Mouse (Mus musculus) forebrain, embryonic 13.5 days (tissue): ENCODE results near the gene Vsig2. TPM values are rescaled to one million over a fixed set of nuclear protein-coding genes. Genes with fewer than 3 reads are reported as not detected.

ENCODE experiments used
- ATAC-seq: fragments of 200-750 bp; cut with Nextera tagmentation; 2 replicates; pipeline ENCODE4 v1.8.0; 2017
- H3K27ac ChIP-seq: fragments of 300-500 bp; sonication (generic); 2 replicates; pipeline ENCODE4 v1.5.1; 2015; ENCODE audit warnings: inconsistent platforms, mild to moderate bottlenecking, moderate library complexity
- H3K27me3 ChIP-seq: fragments of 300-500 bp; sonication (generic); 2 replicates; pipeline ENCODE4 v1.6.1; 2015; ENCODE audit warnings: mild to moderate bottlenecking, inconsistent platforms
- H3K36me3 ChIP-seq: fragments of 300-500 bp; sonication (generic); 2 replicates; pipeline ENCODE4 v1.6.1; 2015; ENCODE audit warnings: mild to moderate bottlenecking, inconsistent platforms; ENCODE audit not compliant: poor library complexity, severe bottlenecking
- H3K4me1 ChIP-seq: fragments of 300-500 bp; sonication (generic); 2 replicates; pipeline ENCODE4 v1.6.1; 2015; ENCODE audit warnings: inconsistent platforms
- H3K4me2 ChIP-seq: fragments of 300-500 bp; sonication (generic); 2 replicates; pipeline ENCODE4 v1.6.1; 2015; ENCODE audit warnings: inconsistent platforms, mild to moderate bottlenecking, moderate library complexity
- H3K4me3 ChIP-seq: fragments of 300-500 bp; sonication (generic); 2 replicates; pipeline ENCODE4 v1.5.1; 2015; ENCODE audit warnings: mild to moderate bottlenecking, inconsistent platforms
- H3K9ac ChIP-seq: fragments of 300-500 bp; sonication (generic); 2 replicates; pipeline ENCODE4 v1.6.1; 2015; ENCODE audit warnings: mild to moderate bottlenecking, inconsistent platforms
- H3K9me3 ChIP-seq: fragments of 300-500 bp; sonication (generic); replicated peaks from 2 replicates; pipeline ENCODE4 v1.6.1; 2016; ENCODE audit warnings: inconsistent platforms
- WGBS: fragments of 180-500 bp; shearing (Covaris S2); methylation state at CpG from one replicate; pipeline ENCODE4 v1.1.7; 2015; 5-methylcytosine and 5-hydroxymethylcytosine counted together
- polyA plus RNA-seq: library from polyadenylated mRNA; unstranded; fragments of >200 nt; fragmentation: Nextera tagmentation; extraction: Ambion mirVana; gene quantifications from 2 replicates; pipeline ENCODE4 v1.2.1, GENCODE M21; 2015

Gene Vsig2
- polyA plus RNA-seq, 1 experiment from 2014 or later, result 0.26 TPM

GRCm38 (mm10) chr9:37540701-37541575 lies 1.9 kb downstream of the Vsig2 start:
- Histone ChIP-seq H3K9ac (no peak overlapping the region), H3K27ac (no peak overlapping the region), H3K4me3 (no peak overlapping the region), H3K27me3 (peaks cover 21% of the 10 kb centered on the region), H3K36me3 (no peaks in the 10 kb centered on the region), H3K4me1 (peaks cover 14% of the 10 kb centered on the region), H3K9me3 (no peaks in the 10 kb centered on the region), H3K4me2 (no peak overlapping the region)
- ATAC-seq, result no peak
- 85% methylated on average over 6 of the region's 6 CpGs for WGBS

- Histone ChIP-seq H3K4me1 (peaks cover 14% of the 10 kb centered on the region), H3K27me3 (peaks cover 29% of the 10 kb centered on the region), H3K9me3 (no peaks in the 10 kb centered on the region), H3K36me3 (no peaks in the 10 kb centered on the region), H3K27ac (no peak overlapping the region), H3K4me2 (no peak overlapping the region), H3K4me3 (no peak overlapping the region), H3K9ac (no peak overlapping the region)
- WGBS, result 72% methylated on average over 7 of the region's 7 CpGs
- no peak for ATAC-seq
These were observed 3.0 kb downstream of the Vsig2 start for GRCm38 (mm10) chr9:37541851-37542642.

- WGBS, result 34% methylated on average over 12 of the region's 12 CpGs
- peak overlapping the region; percentile 33 for H3K4me3 ChIP-seq
- no peak for ATAC-seq
These were observed 4.9 kb downstream of the Vsig2 start for GRCm38 (mm10) chr9:37543869-37544440.

GRCm38 (mm10) chr9:37544447-37545165 lies 5.6 kb downstream of the Vsig2 start:
- Histone ChIP-seq H3K27ac (no peak overlapping the region), H3K9ac (peak overlapping the region; percentile 34; the same call in 1 of the 2 replicates), H3K4me1 (peaks cover 14% of the 10 kb centered on the region), H3K27me3 (peaks cover 39% of the 10 kb centered on the region), H3K9me3 (no peaks in the 10 kb centered on the region), H3K36me3 (no peaks in the 10 kb centered on the region), H3K4me3 (peak overlapping the region; percentile 33), H3K4me2 (peak overlapping the region; percentile 61)
- WGBS, result under 1% methylated on average over 29 of the region's 29 CpGs
- peak; percentile 74 for ATAC-seq

More at GRCm38 (mm10) chr9:37543869-37544440, 4.9 kb downstream of the Vsig2 start:
- Histone ChIP-seq H3K9ac (no peak overlapping the region), H3K27ac (no peak overlapping the region), H3K4me2 (peak overlapping the region; percentile 61), H3K36me3 (no peaks in the 10 kb centered on the region), H3K9me3 (no peaks in the 10 kb centered on the region), H3K27me3 (peaks cover 32% of the 10 kb centered on the region), H3K4me1 (peaks cover 14% of the 10 kb centered on the region)

GRCm38 (mm10) chr9:37545166-37545610 lies 6.1 kb downstream of the Vsig2 start:
- WGBS, result 6% methylated on average over 17 of the region's 17 CpGs
- Histone ChIP-seq H3K9ac (no peak overlapping the region), H3K36me3 (no peaks in the 10 kb centered on the region), H3K4me3 (peak overlapping the region; percentile 33), H3K4me2 (peak overlapping the region; percentile 61), H3K4me1 (peaks cover 14% of the 10 kb centered on the region), H3K27ac (no peak overlapping the region), H3K27me3 (peaks cover 45% of the 10 kb centered on the region), H3K9me3 (no peaks in the 10 kb centered on the region)
- ATAC-seq, result peak; percentile 66

GRCm38 (mm10) chr9:37545847-37546452 lies 6.9 kb downstream of the Vsig2 start:
- Histone ChIP-seq H3K27me3 (peaks cover 52% of the 10 kb centered on the region), H3K4me2 (peak overlapping the region; percentile 8; the same call in 1 of the 2 replicates), H3K4me3 (no peak overlapping the region)

DNA sequence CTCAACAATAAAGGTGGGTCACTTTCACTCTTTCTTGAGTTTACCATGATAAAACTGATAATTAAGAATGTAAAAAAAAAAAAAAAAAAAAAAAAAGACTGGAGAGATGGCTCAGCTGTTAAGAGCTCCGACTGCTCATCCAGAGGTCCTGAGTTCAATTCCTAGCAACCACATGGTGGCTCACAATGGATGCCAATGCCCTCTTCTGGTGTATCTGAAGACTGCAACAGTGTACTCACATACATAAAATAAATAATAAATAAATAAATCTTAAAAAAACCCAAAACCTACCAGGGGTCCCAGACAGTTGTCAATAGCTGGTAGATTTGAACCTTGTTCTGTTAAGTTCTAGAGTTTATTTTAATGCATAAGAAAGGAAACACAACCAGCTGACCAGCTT lies 7.8 kb downstream of the Vsig2 start:
- H3K9ac ChIP-seq, result no peak overlapping the region
- H3K4me2 ChIP-seq, result no peak overlapping the region
- H3K27ac ChIP-seq, result no peak overlapping the region
- no peaks in the 10 kb centered on the region for H3K9me3 ChIP-seq
- H3K4me1 ChIP-seq, result peaks cover 17% of the 10 kb centered on the region
- 76% methylated on average over 1 of the region's 1 CpGs for WGBS
- H3K4me3 ChIP-seq, result no peak overlapping the region
- H3K27me3 ChIP-seq, result peaks cover 62% of the 10 kb centered on the region
- no peaks in the 10 kb centered on the region for H3K36me3 ChIP-seq
- no peak for ATAC-seq

More at GRCm38 (mm10) chr9:37545847-37546452, 6.9 kb downstream of the Vsig2 start:
- Histone ChIP-seq H3K9me3 (no peaks in the 10 kb centered on the region), H3K9ac (no peak overlapping the region), H3K4me1 (peaks cover 14% of the 10 kb centered on the region), H3K27ac (no peak overlapping the region), H3K36me3 (no peaks in the 10 kb centered on the region)
- no peak for ATAC-seq
- WGBS, result 15% methylated on average over 27 of the region's 27 CpGs

DNA sequence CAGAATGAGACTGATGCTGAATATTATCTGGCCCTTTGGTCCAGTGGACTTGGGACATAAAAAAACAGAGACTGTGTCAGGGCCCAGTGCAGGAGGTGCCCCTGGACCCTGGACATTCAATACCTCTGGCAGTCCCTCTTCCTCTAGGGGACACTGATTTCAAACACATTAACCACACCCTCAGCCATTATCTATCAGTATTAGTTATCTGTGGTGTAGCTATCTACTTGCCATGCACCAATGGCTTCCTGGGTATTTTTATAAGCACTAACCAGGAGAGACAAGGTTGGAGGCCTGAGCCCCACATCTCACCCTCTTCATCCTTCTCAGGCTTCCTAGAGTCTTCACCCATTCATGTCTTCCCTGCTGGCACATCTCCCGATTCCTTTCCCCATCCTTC lies 11.4 kb downstream of the Vsig2 start:
- ATAC-seq, result no peak
- Histone ChIP-seq H3K9me3 (no peaks in the 10 kb centered on the region), H3K4me2 (no peak overlapping the region), H3K4me3 (no peak overlapping the region), H3K27me3 (peaks cover 74% of the 10 kb centered on the region), H3K27ac (no peak overlapping the region), H3K4me1 (peaks cover 20% of the 10 kb centered on the region), H3K36me3 (no peaks in the 10 kb centered on the region), H3K9ac (no peak overlapping the region)
- WGBS, result 58% methylated on average over 1 of the region's 1 CpGs

DNA sequence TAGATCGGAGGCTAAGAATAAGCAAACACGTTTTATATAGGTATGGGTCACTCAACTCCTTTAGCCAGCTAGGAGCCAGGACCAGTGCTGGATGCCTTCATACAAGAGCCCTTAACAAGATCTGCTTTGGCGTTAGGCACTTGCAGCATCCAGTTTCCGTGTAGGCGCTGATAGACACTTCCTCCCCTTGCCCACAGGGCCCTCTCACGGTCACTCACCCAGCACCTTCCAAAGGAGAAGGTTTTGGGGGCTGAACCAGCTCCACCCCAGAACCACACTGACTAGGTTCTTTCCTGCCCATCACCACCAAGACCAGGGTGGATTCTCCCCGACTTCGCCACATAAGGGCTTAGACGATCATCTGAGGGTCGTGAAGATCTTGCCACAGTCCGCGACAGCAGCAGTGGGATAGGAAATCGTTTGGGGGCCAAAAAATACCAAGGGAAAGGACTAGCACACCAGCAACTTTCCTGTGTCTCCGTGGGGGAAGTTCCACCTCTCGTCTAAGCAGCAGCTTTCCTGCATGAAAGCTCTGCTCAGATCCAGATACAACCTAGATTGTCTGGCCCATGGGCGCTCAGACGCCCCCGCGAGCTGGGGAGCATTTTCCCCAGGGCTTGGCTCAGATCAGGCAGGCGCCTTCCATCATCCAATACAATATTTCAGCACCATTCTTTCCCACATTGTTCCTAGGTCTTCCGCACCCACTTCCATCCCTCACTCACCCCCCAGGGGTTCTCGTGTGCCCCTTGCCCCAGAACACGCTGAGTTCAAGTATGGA lies 12.9 kb downstream of the Vsig2 start:
- H3K36me3 ChIP-seq, result no peaks in the 10 kb centered on the region
- WGBS, result 3% methylated on average over 23 of the region's 23 CpGs
- H3K27me3 ChIP-seq, result peaks cover 68% of the 10 kb centered on the region
- no peak for ATAC-seq
- H3K4me2 ChIP-seq, result peak overlapping the region; percentile 95
- H3K27ac ChIP-seq, result no peak overlapping the region
- H3K4me1 ChIP-seq, result peaks cover 17% of the 10 kb centered on the region
- H3K9me3 ChIP-seq, result no peaks in the 10 kb centered on the region
- H3K4me3 ChIP-seq, result peak overlapping the region; percentile 47
- H3K9ac ChIP-seq, result peak overlapping the region; percentile 50

DNA sequence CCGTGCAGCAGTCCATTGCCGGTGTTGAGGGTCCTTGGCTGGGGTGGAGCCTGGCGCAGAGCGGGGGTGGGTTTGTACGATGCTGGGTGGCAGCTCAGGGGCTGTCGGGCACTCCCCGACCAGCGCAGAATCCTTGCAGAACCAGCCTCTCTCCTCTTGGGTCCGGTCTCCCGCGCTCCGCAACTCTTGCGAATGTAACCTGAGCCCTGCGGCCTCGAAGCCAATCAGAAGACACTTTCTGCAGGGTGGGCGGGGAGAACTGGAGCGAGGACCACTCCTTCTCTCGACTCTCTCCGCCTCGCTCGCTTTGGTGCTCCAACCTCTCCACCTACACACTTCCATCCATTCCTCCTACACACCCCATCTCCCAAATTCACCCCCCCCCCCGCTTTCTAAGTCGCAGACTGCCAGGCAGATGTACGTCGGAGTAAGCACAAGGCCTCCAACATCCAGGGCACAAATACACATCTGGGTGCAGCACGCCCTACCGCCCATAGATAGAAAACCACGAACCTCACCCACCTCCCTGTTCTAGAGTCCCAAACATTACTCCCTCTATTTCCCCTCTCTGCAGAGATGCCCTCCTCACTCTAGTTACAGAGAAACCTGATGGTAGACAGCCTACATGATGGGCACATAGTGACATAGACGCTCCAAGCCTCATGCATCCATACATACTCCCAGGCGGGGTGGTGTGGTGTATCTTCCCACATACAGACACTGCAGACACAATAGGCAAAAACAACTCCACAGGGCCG lies 13.7 kb downstream of the Vsig2 start, which contains the start of gene Nrgn:
Gene Nrgn, minus strand, starts transcription at position 369 of the 758 bp plus-strand sequence.
- Histone ChIP-seq H3K27ac (no peak within 1 kb of the TSS), H3K27me3 (peaks cover 64% of the 10 kb centered on the region), H3K36me3 (no peaks in the 10 kb centered on the region), H3K9ac (peak within 1 kb of the TSS; percentile 50), H3K9me3 (no peaks in the 10 kb centered on the region), H3K4me3 (peak within 1 kb of the TSS; percentile 47), H3K4me2 (peak within 1 kb of the TSS; percentile 95), H3K4me1 (peaks cover 17% of the 10 kb centered on the region)
- 4% methylated on average over 28 of the region's 31 CpGs for WGBS
- ATAC-seq, result peak; percentile 95
